ENCODE assay signal across 31 mouse cellular contexts in the genomic region with DNA sequence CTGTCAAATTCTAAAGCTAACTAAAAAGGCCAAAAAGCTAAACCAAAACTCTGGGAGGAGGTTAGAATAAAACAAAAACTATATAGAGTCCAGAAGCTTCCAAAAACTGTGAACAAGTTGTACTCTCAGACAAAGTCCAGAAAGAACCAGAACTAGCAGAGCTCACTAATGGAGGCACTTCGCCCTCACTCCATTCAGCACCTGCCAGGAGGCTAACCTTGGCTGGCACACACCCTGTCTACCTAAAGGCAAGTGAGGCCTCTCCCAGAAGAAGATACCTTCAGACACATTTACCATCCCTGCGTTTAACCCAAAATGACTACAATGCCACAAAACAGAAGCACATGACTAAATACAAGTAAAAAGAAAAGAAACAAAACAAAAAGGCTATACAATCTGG. TPM values are rescaled to one million over a fixed set of nuclear protein-coding genes. Genes with fewer than 3 reads are reported as not detected.
A peak's percentile ranks its signal among the peaks of the same experiment; 100 is the strongest.
DNase-seq lines count a peak whose midpoint lies in the region; ATAC-seq and TF ChIP-seq lines count a peak whose summit lies in the region.
"Had no signal": no experiment of that assay in that cellular context is flagged by ENCODE, and none has a peak within 500 bp of the region (broad histone marks: within the 10 kb centered on the region; RNA-seq: fewer than 3 reads in every experiment).

No protein-coding gene starts in this region.

- TF ChIP-seq CTCF in thymus, adult 2 months (IDR thresholded peaks at IDR 0.05; ENCODE audit: borderline replicate concordance, control insufficient read depth, extremely low read depth, insufficient read depth, low read length, poor library complexity): no peak

- no peaks in the 10 kb centered on the region for H3K36me3 ChIP-seq in kidney, embryonic 14.5 days (ENCODE audit: control insufficient read depth, insufficient read depth, low read length)
- no peaks in the 10 kb centered on the region for H3K36me3 ChIP-seq in thymus, adult 2 months (ENCODE audit: control insufficient read depth, insufficient read depth, low read length)
- H3K36me3 ChIP-seq in limb, embryonic 10.5 days: no peaks in the 10 kb centered on the region
- H3K36me3 ChIP-seq: embryonic facial prominence, embryonic 10.5 days; embryonic facial prominence, embryonic 13.5 days; forebrain, embryonic 12.5 days; forebrain, embryonic 15.5 days; heart, embryonic 10.5 days had no signal

- H3K27me3 ChIP-seq in kidney, embryonic 14.5 days (ENCODE audit: control insufficient read depth, insufficient read depth, low read length): no peaks in the 10 kb centered on the region
- H3K27me3 ChIP-seq in thymus, adult 2 months (ENCODE audit: control insufficient read depth, insufficient read depth, low read length): no peaks in the 10 kb centered on the region
- no peaks in the 10 kb centered on the region for H3K27me3 ChIP-seq in limb, embryonic 10.5 days (ENCODE audit: low read depth, poor library complexity, severe bottlenecking)
- H3K27me3 ChIP-seq: CH12.LX; embryonic facial prominence, embryonic 13.5 days; forebrain, embryonic 12.5 days; forebrain, embryonic 15.5 days; heart, embryonic 13.5 days; Patski had no signal

- no peak overlapping the region for H3K4me3 ChIP-seq in kidney, embryonic 14.5 days (ENCODE audit: low read length)
- H3K4me3 ChIP-seq in thymus, adult 2 months (ENCODE audit: control insufficient read depth, insufficient read depth, low read length): no peak overlapping the region
- H3K4me3 ChIP-seq in limb, embryonic 10.5 days: no peak overlapping the region
- H3K4me3 ChIP-seq: embryonic facial prominence, embryonic 10.5 days; embryonic facial prominence, embryonic 13.5 days; erythroblast, embryonic 14.5 days; forebrain, embryonic 12.5 days; forebrain, embryonic 15.5 days; heart, embryonic 10.5 days; heart, embryonic 13.5 days had no signal

- H3K27ac ChIP-seq in kidney, embryonic 14.5 days (ENCODE audit: low read depth, low read length): no peak overlapping the region
- peak overlapping the region; percentile 72 for H3K27ac ChIP-seq in thymus, adult 2 months (ENCODE audit: control insufficient read depth, insufficient read depth, low read length)
- no peak overlapping the region for H3K27ac ChIP-seq in limb, embryonic 10.5 days
- H3K27ac ChIP-seq: embryonic facial prominence, embryonic 10.5 days; embryonic facial prominence, embryonic 13.5 days; forebrain, embryonic 12.5 days; forebrain, embryonic 15.5 days; heart, embryonic 10.5 days; heart, embryonic 13.5 days; hindbrain, embryonic 14.5 days had no signal

- no peak overlapping the region for H3K9ac ChIP-seq in kidney, embryonic 14.5 days (ENCODE audit: low read depth, low read length)
- H3K9ac ChIP-seq: embryonic facial prominence, embryonic 13.5 days; forebrain, embryonic 12.5 days; forebrain, embryonic 15.5 days; heart, embryonic 13.5 days; hindbrain, embryonic 14.5 days had no signal

- H3K9me3 ChIP-seq in kidney, embryonic 14.5 days (ENCODE audit: control insufficient read depth, low read length): no peaks in the 10 kb centered on the region
- H3K9me3 ChIP-seq in limb, embryonic 10.5 days (replicated peaks): no peaks in the 10 kb centered on the region
- H3K9me3 ChIP-seq: embryonic facial prominence, embryonic 10.5 days; embryonic facial prominence, embryonic 13.5 days; forebrain, embryonic 12.5 days; forebrain, embryonic 15.5 days; G1E; heart, embryonic 10.5 days; heart, embryonic 13.5 days had no signal

- no peak for TF ChIP-seq POLR2A in thymus, adult 2 months (IDR thresholded peaks at IDR 0.05; ENCODE audit: control insufficient read depth, extremely low read depth, insufficient read depth, low read length, poor library complexity)

- H3K4me1 ChIP-seq in kidney, embryonic 14.5 days (ENCODE audit: control insufficient read depth, insufficient read depth, low read length): no peaks in the 10 kb centered on the region
- peaks cover 14% of the 10 kb centered on the region for H3K4me1 ChIP-seq in thymus, adult 2 months (replicated peaks; ENCODE audit: control insufficient read depth, insufficient read depth, low read length)
- H3K4me1 ChIP-seq in limb, embryonic 10.5 days: no peaks in the 10 kb centered on the region
- H3K4me1 ChIP-seq: embryonic facial prominence, embryonic 10.5 days; forebrain, embryonic 12.5 days; forebrain, embryonic 15.5 days; heart, embryonic 10.5 days; heart, embryonic 13.5 days had no signal

- no peak overlapping the region for H3K4me2 ChIP-seq in kidney, embryonic 14.5 days (replicated peaks; ENCODE audit: low read depth, low read length)
- H3K4me2 ChIP-seq: embryonic facial prominence, embryonic 13.5 days; forebrain, embryonic 12.5 days; forebrain, embryonic 15.5 days; heart, embryonic 13.5 days; hindbrain, embryonic 14.5 days had no signal

- DNase-seq in kidney, adult 18-20 months: peak; percentile 31
- no peak for DNase-seq in kidney, postnatal 4 days
- DNase-seq in kidney, adult 9 months: peak; percentile 72
- no peak for DNase-seq in thymus, adult 2 months
- no peak for DNase-seq in thymus, postnatal 25 days
- DNase-seq in limb, embryonic 10.5 days (ENCODE audit: low spot score): peak; percentile 15
- DNase-seq in T-cell, adult 2 months (ENCODE audit: low spot score): no peak
- DNase-seq: adrenal gland, adult 8-10 months; adrenal gland, postnatal 25 days; B cell, adult 2 months; cerebellum, adult 11-12 months; cerebellum, adult 8-10 months; cerebellum, postnatal 10 days; cerebellum, postnatal 36 days; embryo, embryonic 11 days; gastrocnemius, postnatal 25 days; heart, adult 18-20 months; heart, postnatal 14 days; heart, postnatal 4 days had no signal

- ATAC-seq in kidney, embryonic 14.5 days (ENCODE audit: low FRiP score, low TSS enrichment): no peak
- ATAC-seq: forebrain, embryonic 15.5 days; Patski had no signal

- WGBS in kidney, embryonic 14.5 days: 94% methylated on average over 2 of the region's 2 CpGs
- WGBS in thymus, adult 2 months: 63% methylated on average over 2 of the region's 2 CpGs
- WGBS in limb, embryonic 10.5 days: 90% methylated on average over 2 of the region's 2 CpGs

RNA-seq across cellular contexts. Expression of a gene that starts 20.9 kb away (rescaled TPM):
- polyA plus RNA-seq in kidney, embryonic 14.5 days (2014; fragmentation: Nextera tagmentation; extraction: Ambion mirVana): 41.2 and 57.8 TPM in 2 replicates
- polyA plus RNA-seq in thymus, adult 2 months (2012; rRNA removed): 10.3 and 11.4 TPM in 2 replicates
- polyA plus RNA-seq in limb, embryonic 10.5 days (2016; fragmentation: Nextera tagmentation; extraction: Ambion mirVana): 39.1 and 41.7 TPM in 2 replicates

Comparison
In these comparisons a context has a peak if more than half of its experiments do, and no peak if none do; other contexts are left out.
1. DNase-seq: peak in kidney, adult 18-20 months (single experiment), kidney, adult 9 months (single experiment) and limb, embryonic 10.5 days (single experiment); none in kidney, postnatal 4 days (0 of 2), thymus, adult 2 months (single experiment), thymus, postnatal 25 days (single experiment) and T-cell, adult 2 months (single experiment).